Mouse (Mus musculus) heart, embryonic 10.5 days (tissue): ENCODE results near the gene Vti1a. TPM values are rescaled to one million over a fixed set of nuclear protein-coding genes. Genes with fewer than 3 reads are reported as not detected.

ENCODE experiments used
- DNase-seq: peaks from one replicate; pipeline ENCODE4 v3.0.0-alpha.2; 2017; ENCODE audit warnings: low spot score
- H3K27ac ChIP-seq: fragments of 300-500 bp; sonication (generic); 2 replicates; pipeline ENCODE4 v1.5.1; 2016; ENCODE audit warnings: mild to moderate bottlenecking
- H3K27me3 ChIP-seq: fragments of 300-500 bp; sonication (generic); 2 replicates; pipeline ENCODE4 v1.6.1; 2016; ENCODE audit warnings: mild to moderate bottlenecking; ENCODE audit not compliant: poor library complexity, insufficient read depth, severe bottlenecking
- H3K36me3 ChIP-seq: fragments of 300-500 bp; sonication (generic); 2 replicates; pipeline ENCODE4 v1.6.1; 2016; ENCODE audit warnings: mild to moderate bottlenecking, moderate library complexity
- H3K4me1 ChIP-seq: fragments of 300-500 bp; sonication (generic); 2 replicates; pipeline ENCODE4 v1.6.1; 2016; ENCODE audit warnings: mild to moderate bottlenecking
- H3K4me3 ChIP-seq: fragments of 300-500 bp; sonication (generic); 2 replicates; pipeline ENCODE4 v1.5.1; 2016; ENCODE audit warnings: mild to moderate bottlenecking, moderate library complexity
- H3K9me3 ChIP-seq: fragments of 300-500 bp; sonication (generic); 2 replicates; pipeline ENCODE4 v1.6.1; 2016; ENCODE audit warnings: mild to moderate bottlenecking, moderate library complexity
- WGBS: fragments of 180-500 bp; shearing (Covaris S2); methylation state at CpG from one replicate; pipeline ENCODE4 v1.1.7; 2016; 5-methylcytosine and 5-hydroxymethylcytosine counted together
- polyA plus RNA-seq: library from polyadenylated mRNA; unstranded; fragments of >200 nt; fragmentation: Nextera tagmentation; extraction: Ambion mirVana; gene quantifications from 2 replicates; pipeline ENCODE4 v1.2.1, GENCODE M21; 2016

Vti1a gene
- polyA plus RNA-seq, 1 experiment from 2014 or later = 26.5 TPM

- DNase-seq = no peak
- 62% methylated on average over 10 of the region's 10 CpGs for WGBS
Observed at GRCm38 (mm10) chr19:55548656-55549055, 232.6 kb downstream of the Vti1a start.

GRCm38 (mm10) chr19:55550176-55550575 is 234.1 kb downstream of the Vti1a start:
- 87% methylated on average over 6 of the region's 6 CpGs for WGBS
- Histone ChIP-seq H3K27ac (no peak overlapping the region), H3K4me3 (no peak overlapping the region), H3K36me3 (no peaks in the 10 kb centered on the region), H3K4me1 (peaks cover 44% of the 10 kb centered on the region), H3K9me3 (no peaks in the 10 kb centered on the region), H3K27me3 (peaks cover 16% of the 10 kb centered on the region)
- DNase-seq = no peak

More at GRCm38 (mm10) chr19:55548656-55549055, 232.6 kb downstream of the Vti1a start:
- H3K4me1 ChIP-seq = peaks cover 39% of the 10 kb centered on the region
- H3K9me3 ChIP-seq = no peaks in the 10 kb centered on the region
- peaks cover 6% of the 10 kb centered on the region for H3K27me3 ChIP-seq
- no peak overlapping the region for H3K27ac ChIP-seq
- no peaks in the 10 kb centered on the region for H3K36me3 ChIP-seq
- H3K4me3 ChIP-seq = no peak overlapping the region

GRCm38 (mm10) chr19:55552339-55552738 is 236.2 kb downstream of the Vti1a start:
- no peaks in the 10 kb centered on the region for H3K9me3 ChIP-seq
- H3K27me3 ChIP-seq = peaks cover 16% of the 10 kb centered on the region
- no peak overlapping the region for H3K4me3 ChIP-seq
- no peak overlapping the region; the same call in 1 of the 2 replicates for H3K27ac ChIP-seq
- WGBS = 35% methylated on average over 7 of the region's 7 CpGs
- no peak for DNase-seq
- H3K36me3 ChIP-seq = no peaks in the 10 kb centered on the region
- H3K4me1 ChIP-seq = peaks cover 54% of the 10 kb centered on the region

- WGBS = 50% methylated on average over 7 of the region's 7 CpGs
- H3K36me3 ChIP-seq = no peaks in the 10 kb centered on the region
- H3K4me3 ChIP-seq = no peak overlapping the region
- H3K9me3 ChIP-seq = no peaks in the 10 kb centered on the region
- H3K27me3 ChIP-seq = peaks cover 16% of the 10 kb centered on the region
- no peak for DNase-seq
- H3K27ac ChIP-seq = no peak overlapping the region; the same call in 1 of the 2 replicates
- H3K4me1 ChIP-seq = peaks cover 54% of the 10 kb centered on the region
Observed at GRCm38 (mm10) chr19:55552861-55553260, 236.8 kb downstream of the Vti1a start.

GRCm38 (mm10) chr19:55554295-55554694 is 238.2 kb downstream of the Vti1a start:
- Histone ChIP-seq H3K36me3 (no peaks in the 10 kb centered on the region), H3K9me3 (no peaks in the 10 kb centered on the region), H3K27me3 (peaks cover 16% of the 10 kb centered on the region), H3K4me1 (peaks cover 46% of the 10 kb centered on the region), H3K27ac (no peak overlapping the region), H3K4me3 (no peak overlapping the region)
- 37% methylated on average over 5 of the region's 5 CpGs for WGBS
- DNase-seq = no peak

GRCm38 (mm10) chr19:55554703-55555102 is 238.6 kb downstream of the Vti1a start:
- Histone ChIP-seq H3K4me1 (peaks cover 50% of the 10 kb centered on the region), H3K27ac (no peak overlapping the region), H3K4me3 (no peak overlapping the region), H3K9me3 (no peaks in the 10 kb centered on the region), H3K36me3 (no peaks in the 10 kb centered on the region), H3K27me3 (peaks cover 19% of the 10 kb centered on the region)
- WGBS = 69% methylated on average over 9 of the region's 9 CpGs
- no peak for DNase-seq

- Histone ChIP-seq H3K27ac (peak overlapping the region; percentile 76), H3K9me3 (no peaks in the 10 kb centered on the region), H3K27me3 (peaks cover 19% of the 10 kb centered on the region; the same call in 1 of the 2 replicates), H3K4me3 (peak overlapping the region; percentile 40), H3K4me1 (peaks cover 43% of the 10 kb centered on the region), H3K36me3 (no peaks in the 10 kb centered on the region)
- peak; percentile 87 for DNase-seq
- 21% methylated on average over 21 of the region's 21 CpGs for WGBS
Observed at GRCm38 (mm10) chr19:55556168-55556999, 240.3 kb downstream of the Vti1a start.

GRCm38 (mm10) chr19:55559331-55559730 is 243.2 kb downstream of the Vti1a start:
- Histone ChIP-seq H3K36me3 (no peaks in the 10 kb centered on the region), H3K9me3 (no peaks in the 10 kb centered on the region), H3K4me1 (peaks cover 45% of the 10 kb centered on the region), H3K4me3 (no peak overlapping the region), H3K27ac (no peak overlapping the region; the same call in 1 of the 2 replicates), H3K27me3 (peaks cover 16% of the 10 kb centered on the region; the same call in 1 of the 2 replicates)
- 37% methylated on average over 12 of the region's 12 CpGs for WGBS
- no peak for DNase-seq

- DNase-seq = no peak
- no peaks in the 10 kb centered on the region for H3K36me3 ChIP-seq
- H3K27me3 ChIP-seq = peaks cover 14% of the 10 kb centered on the region; the same call in 1 of the 2 replicates
- H3K27ac ChIP-seq = no peak overlapping the region
- WGBS = 92% methylated on average over 11 of the region's 11 CpGs
- H3K4me3 ChIP-seq = no peak overlapping the region
- H3K9me3 ChIP-seq = no peaks in the 10 kb centered on the region
- H3K4me1 ChIP-seq = peaks cover 53% of the 10 kb centered on the region
Observed at GRCm38 (mm10) chr19:55560088-55560682, 244.1 kb downstream of the Vti1a start.

- WGBS = 79% methylated on average over 10 of the region's 10 CpGs
- H3K27me3 ChIP-seq = peaks cover 14% of the 10 kb centered on the region; the same call in 1 of the 2 replicates
- H3K4me1 ChIP-seq = peaks cover 61% of the 10 kb centered on the region
Observed at GRCm38 (mm10) chr19:55561469-55561868, 245.4 kb downstream of the Vti1a start.

GRCm38 (mm10) chr19:55562487-55563147 is 246.5 kb downstream of the Vti1a start:
- Histone ChIP-seq H3K4me3 (no peak overlapping the region; the same call in 1 of the 2 replicates), H3K9me3 (no peaks in the 10 kb centered on the region), H3K36me3 (no peaks in the 10 kb centered on the region), H3K27ac (peak overlapping the region; percentile 56), H3K4me1 (peaks cover 67% of the 10 kb centered on the region), H3K27me3 (peaks cover 14% of the 10 kb centered on the region; the same call in 1 of the 2 replicates)
- 72% methylated on average over 14 of the region's 14 CpGs for WGBS
- no peak for DNase-seq

More at GRCm38 (mm10) chr19:55561469-55561868, 245.4 kb downstream of the Vti1a start:
- Histone ChIP-seq H3K36me3 (no peaks in the 10 kb centered on the region), H3K9me3 (no peaks in the 10 kb centered on the region), H3K4me3 (no peak overlapping the region), H3K27ac (no peak overlapping the region)
- DNase-seq = no peak

- Histone ChIP-seq H3K9me3 (no peaks in the 10 kb centered on the region), H3K4me1 (peaks cover 70% of the 10 kb centered on the region), H3K27ac (peak overlapping the region; percentile 56), H3K27me3 (peaks cover 14% of the 10 kb centered on the region; the same call in 1 of the 2 replicates), H3K4me3 (no peak overlapping the region; the same call in 1 of the 2 replicates), H3K36me3 (no peaks in the 10 kb centered on the region)
- WGBS = 24% methylated on average over 15 of the region's 15 CpGs
- DNase-seq = peak; percentile 93
Observed at GRCm38 (mm10) chr19:55563148-55563651, 247.1 kb downstream of the Vti1a start.
